Mouse (Mus musculus) left cerebral cortex, adult 2 months (tissue): Measurements from ENCODE around the gene Plekha6. TPM values are rescaled to one million over a fixed set of nuclear protein-coding genes. Genes with fewer than 3 reads are reported as not detected.

Experiments
- DNase-seq, 2 experiments: peaks; one replicate each; pipeline ENCODE4 v3.0.0; 2021 to 2022; ENCODE audit warnings: low spot score in 2 of 2, mixed read lengths in 1 of 2; ENCODE audit errors: extremely low spot score in 1 of 2
- H3K27ac ChIP-seq: fragments of 200-600 bp; 2 replicates; pipeline ENCODE4 v1.8.1; 2022
- H3K4me3 ChIP-seq: fragments of 200-600 bp; 2 replicates; pipeline ENCODE4 v1.8.1; 2022
- CTCF ChIP-seq: fragments of 200-600 bp; IDR thresholded peaks from 2 replicates; pipeline ENCODE4 v1.8.1; 2022; ENCODE audit warnings: antibody characterized with exemption, mild to moderate bottlenecking, moderate library complexity
- intact Hi-C: fragments of 180-260 bp; cut with DNase I; formaldehyde crosslinking; loops from one replicate; pipeline ENCODE4 v1.15.1; 2025
- total RNA-seq, 2 experiments: library from RNA; stranded (reverse); gene quantifications; 2 replicates each; pipeline ENCODE4 v1.2.3; 2021

The Plekha6 gene
- total RNA-seq, 2 experiments from 2014 or later: 94.2 to 96.3 TPM

- peak; percentile 56 to 70 for DNase-seq
- Histone ChIP-seq H3K4me3 (no peak overlapping the region), H3K27ac (peak overlapping the region; percentile 60)
- TF ChIP-seq CTCF: no peak
- intact Hi-C loops: loop anchor here (1.0 kb wide), 1 partner anchor 28 kb away; no protein-coding TSS in a partner anchor
Observed at GRCm38 (mm10) chr1:133209901-133210516, 46.0 kb downstream of the Plekha6 start.

DNA sequence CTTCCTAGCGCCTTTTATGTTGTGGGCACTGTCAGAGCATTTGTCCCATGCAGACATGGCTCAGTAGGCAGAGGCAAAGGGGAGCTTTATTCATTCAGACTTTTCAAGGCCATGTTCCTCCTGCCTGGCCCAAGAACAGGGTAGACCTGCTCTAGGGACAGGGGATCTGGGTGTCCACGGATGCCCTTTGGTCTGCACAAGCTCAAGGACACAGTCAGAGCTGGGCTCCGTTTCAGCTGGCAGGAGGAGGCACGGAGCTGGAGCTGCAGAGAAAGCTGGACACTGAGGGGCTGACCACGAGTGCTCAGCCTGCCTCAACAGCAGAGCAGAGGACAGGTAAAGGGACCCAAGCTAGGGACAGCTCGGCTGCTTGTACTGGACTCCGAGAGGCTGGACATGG is 46.8 kb downstream of the Plekha6 start:
- Histone ChIP-seq H3K27ac (peak overlapping the region; percentile 47), H3K4me3 (no peak overlapping the region)
- DNase-seq: no peak
- intact Hi-C loops: loop anchor here (1.0 kb wide), 1 partner anchor 28 kb away; no protein-coding TSS in a partner anchor
- TF ChIP-seq CTCF: no peak

- intact Hi-C loops: no loop called here
- Histone ChIP-seq H3K27ac (no peak overlapping the region), H3K4me3 (no peak overlapping the region)
- no peak for TF ChIP-seq CTCF
- no peak for DNase-seq
Observed at GRCm38 (mm10) chr1:133212273-133212672, 48.3 kb downstream of the Plekha6 start.

DNA sequence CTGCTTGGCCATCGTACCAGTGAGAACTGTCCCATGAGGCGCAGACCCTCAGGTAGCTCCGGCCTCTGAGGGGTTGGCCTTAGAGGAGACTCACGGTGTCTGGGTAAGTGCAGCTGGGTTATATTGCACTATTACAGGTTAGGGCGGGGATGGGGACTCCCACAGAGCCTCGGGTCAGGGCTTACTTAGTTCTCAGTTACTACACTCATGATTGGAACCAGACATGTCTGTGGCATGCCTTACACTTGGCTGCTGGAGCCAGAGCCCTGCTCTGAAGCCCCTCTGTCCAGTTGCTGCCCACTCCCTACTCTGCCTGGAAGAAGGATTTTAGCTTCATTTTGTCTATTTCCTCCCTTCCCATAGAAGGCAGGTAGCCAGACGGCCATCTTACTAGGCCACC is 49.1 kb downstream of the Plekha6 start:
- DNase-seq: no peak
- intact Hi-C loops: no loop called here
- Histone ChIP-seq H3K27ac (no peak overlapping the region), H3K4me3 (no peak overlapping the region)
- TF ChIP-seq CTCF: no peak

GRCm38 (mm10) chr1:133213901-133214300 is 49.9 kb downstream of the Plekha6 start:
- no peak for DNase-seq
- no peak for TF ChIP-seq CTCF
- intact Hi-C loops: no loop called here
- Histone ChIP-seq H3K4me3 (no peak overlapping the region), H3K27ac (no peak overlapping the region)

DNA sequence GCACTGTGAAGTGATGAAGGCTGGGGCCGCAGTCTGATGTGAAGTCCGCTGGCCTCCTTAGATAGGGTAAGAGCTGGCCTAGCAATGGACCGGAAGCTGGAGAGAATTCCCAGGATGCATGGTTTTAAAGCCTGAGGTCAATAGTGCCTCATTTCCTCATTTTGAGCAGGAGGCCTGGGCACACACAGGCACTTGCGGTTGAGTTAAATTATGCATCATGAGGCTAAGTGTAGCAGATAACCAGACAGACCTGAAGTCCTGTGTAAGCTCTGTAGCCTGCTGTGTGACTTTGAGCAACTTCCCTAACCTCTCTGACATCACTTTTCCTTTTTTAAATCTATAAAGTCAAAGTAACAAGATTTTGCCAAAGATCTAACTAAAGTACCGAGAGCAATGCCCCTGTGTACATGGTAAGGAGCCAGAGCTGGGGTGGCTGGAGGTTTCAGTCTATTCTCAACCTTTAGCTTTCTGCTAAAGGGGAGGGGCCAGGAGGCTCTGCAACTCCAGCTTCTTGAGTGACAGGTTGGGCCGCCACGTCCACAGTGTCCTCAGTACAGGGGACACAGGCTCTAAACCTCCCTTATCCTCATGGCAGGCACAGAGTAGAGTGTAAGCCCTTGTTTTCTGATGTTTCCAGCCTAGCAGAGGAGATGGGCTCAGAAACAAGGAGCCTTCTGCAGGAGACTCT is 50.8 kb downstream of the Plekha6 start:
- intact Hi-C loops: no loop called here
- no peak overlapping the region for H3K4me3 ChIP-seq
- no peak overlapping the region for H3K27ac ChIP-seq
- no peak for DNase-seq
- TF ChIP-seq CTCF: no peak

DNA sequence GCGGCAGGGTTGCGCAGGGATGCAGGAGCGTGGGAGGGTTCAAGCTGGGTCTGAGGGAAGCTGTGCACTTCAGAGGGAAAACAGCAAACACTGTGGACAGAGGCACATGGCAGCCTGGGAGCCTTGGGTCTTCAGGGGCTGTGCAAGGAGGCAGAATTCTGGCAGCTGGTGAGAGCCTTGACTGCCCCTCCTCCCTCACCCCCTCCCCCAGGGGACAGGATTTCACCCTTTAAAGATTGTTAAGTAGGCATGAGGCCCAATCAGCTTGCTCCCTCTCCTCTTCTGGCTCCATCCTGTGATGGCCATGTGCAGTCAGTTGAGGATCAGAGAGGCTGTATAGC is 51.3 kb downstream of the Plekha6 start:
- H3K4me3 ChIP-seq: no peak overlapping the region
- TF ChIP-seq CTCF: no peak
- intact Hi-C loops: no loop called here

DNA sequence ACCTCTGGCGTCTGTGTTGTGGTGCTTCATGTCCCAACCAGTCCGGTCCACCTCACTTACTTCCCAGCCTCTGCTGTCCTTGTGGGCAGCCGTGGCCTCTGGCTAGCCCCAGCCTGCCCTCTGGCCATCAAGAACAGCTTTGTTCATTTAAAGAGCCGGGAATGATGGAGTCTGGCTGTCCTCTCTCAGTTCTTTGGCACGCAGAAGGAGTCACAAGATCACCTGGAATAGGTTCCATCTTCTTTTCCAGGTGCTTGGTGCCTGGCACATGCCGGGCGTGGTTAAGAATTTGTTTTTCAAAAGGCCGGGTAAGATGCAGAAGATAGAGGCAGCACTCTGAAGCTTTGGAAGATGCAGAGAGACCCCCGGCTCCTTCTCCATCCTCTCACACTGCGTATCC is 51.7 kb downstream of the Plekha6 start:
- TF ChIP-seq CTCF: no peak
- Histone ChIP-seq H3K27ac (no peak overlapping the region), H3K4me3 (no peak overlapping the region)
- intact Hi-C loops: no loop called here
- no peak for DNase-seq

More for the DNA sequence above, 51.3 kb downstream of the Plekha6 start:
- no peak for DNase-seq
- no peak overlapping the region for H3K27ac ChIP-seq

DNA sequence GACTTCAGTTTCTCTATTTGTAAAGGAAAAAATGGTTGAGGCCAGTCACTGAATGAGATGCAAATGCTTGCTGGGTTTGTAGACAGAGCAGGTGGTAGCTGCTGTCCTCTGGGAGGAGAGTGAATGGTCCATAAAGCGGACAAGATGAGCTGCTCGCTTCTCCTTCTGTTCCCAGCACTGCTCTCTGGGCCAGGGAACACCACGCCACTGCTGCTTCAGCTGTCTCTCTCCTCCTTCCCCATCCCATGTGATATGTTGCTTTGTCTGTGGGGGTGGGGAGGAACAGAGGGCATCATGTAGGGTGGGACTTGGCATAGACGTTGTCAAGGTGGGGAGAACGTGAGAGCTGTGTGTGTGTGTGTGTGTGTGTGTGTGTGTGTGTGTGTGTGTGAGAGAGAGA is 53.0 kb downstream of the Plekha6 start:
- intact Hi-C loops: no loop called here
- TF ChIP-seq CTCF: no peak
- H3K4me3 ChIP-seq: no peak overlapping the region

GRCm38 (mm10) chr1:133219106-133219505 is 55.1 kb downstream of the Plekha6 start:
- TF ChIP-seq CTCF: no peak
- DNase-seq: no peak
- intact Hi-C loops: no loop called here
- Histone ChIP-seq H3K4me3 (no peak overlapping the region), H3K27ac (no peak overlapping the region)

More for the DNA sequence above, 53.0 kb downstream of the Plekha6 start:
- no peak for DNase-seq
- no peak overlapping the region for H3K27ac ChIP-seq

GRCm38 (mm10) chr1:133221459-133221858 is 57.4 kb downstream of the Plekha6 start:
- no peak overlapping the region for H3K27ac ChIP-seq
- no peak for TF ChIP-seq CTCF
- intact Hi-C loops: no loop called here
- no peak overlapping the region for H3K4me3 ChIP-seq
- no peak for DNase-seq

GRCm38 (mm10) chr1:133222445-133222995 is 58.5 kb downstream of the Plekha6 start:
- TF ChIP-seq CTCF: no peak
- DNase-seq: no peak
- Histone ChIP-seq H3K4me3 (no peak overlapping the region), H3K27ac (no peak overlapping the region)
- intact Hi-C loops: no loop called here
